Mouse (Mus musculus) MEL (cell line): ENCODE results near the gene Bst2. TPM values are rescaled to one million over a fixed set of nuclear protein-coding genes. Genes with fewer than 3 reads are reported as not detected.

Source experiments
- DNase-seq: peaks from one replicate; pipeline ENCODE4 v3.0.0; 2011; ENCODE audit warnings: low read depth, low spot score
- H3K27ac ChIP-seq: 2 replicates; pipeline ENCODE4 v1.5.1; 2012; ENCODE audit warnings: low read depth, mild to moderate bottlenecking, control low read depth, low read length, moderate library complexity; ENCODE audit not compliant: control insufficient read depth
- H3K27me3 ChIP-seq, 2 experiments: fragments of 150-350 bp in 1 of 2; sonication (generic) in 1 of 2; 2 replicates each; pipeline ENCODE4 v1.6.1; 2012; ENCODE audit warnings: low read length in 2 of 2, mild to moderate bottlenecking in 2 of 2, improper control_type of control experiment in 1 of 2, moderate library complexity in 1 of 2; ENCODE audit not compliant: insufficient read depth in 2 of 2, control insufficient read depth in 1 of 2
- H3K36me3 ChIP-seq, 2 experiments: 2 replicates each; pipeline ENCODE4 v1.6.1; 2012 to 2014; ENCODE audit warnings: low read length in 2 of 2, improper control_type of control experiment in 1 of 2, inconsistent platforms in 1 of 2, mild to moderate bottlenecking in 1 of 2; ENCODE audit not compliant: insufficient read depth in 2 of 2, control insufficient read depth in 1 of 2
- H3K4me1 ChIP-seq, 2 experiments: fragments of 150-350 bp in 1 of 2; sonication (generic) in 1 of 2; 2 replicates each; pipeline ENCODE4 v1.6.1; 2012; ENCODE audit warnings: low read length in 2 of 2, improper control_type of control experiment in 1 of 2, mild to moderate bottlenecking in 1 of 2; ENCODE audit not compliant: insufficient read depth in 2 of 2, control insufficient read depth in 1 of 2
- H3K4me3 ChIP-seq, 2 experiments: fragments of 150-350 bp in 1 of 2; sonication (generic) in 1 of 2; 2 replicates each; pipeline ENCODE4 v1.5.1; 2012; ENCODE audit warnings: low read depth in 2 of 2, low read length in 2 of 2, mild to moderate bottlenecking in 2 of 2, moderate library complexity in 2 of 2, control low read depth in 1 of 2, improper control_type of control experiment in 1 of 2; ENCODE audit not compliant: control insufficient read depth in 1 of 2, insufficient read depth in 1 of 2
- H3K79me2 ChIP-seq: 2 replicates; pipeline ENCODE4 v1.6.1; 2012; ENCODE audit warnings: mild to moderate bottlenecking, low read length, moderate library complexity; ENCODE audit not compliant: control insufficient read depth, poor library complexity, insufficient read depth
- H3K9ac ChIP-seq: 2 replicates; pipeline ENCODE4 v1.6.1; 2012; ENCODE audit warnings: low read depth, mild to moderate bottlenecking, control low read depth, low read length, moderate library complexity; ENCODE audit not compliant: control insufficient read depth, poor library complexity, severe bottlenecking
- H3K9me3 ChIP-seq: fragments of 150-350 bp; sonication (generic); replicated peaks from 2 replicates; pipeline ENCODE4 v1.6.1; 2012; ENCODE audit warnings: mild to moderate bottlenecking, low read length, improper control_type of control experiment, moderate library complexity; ENCODE audit not compliant: insufficient read depth
- BHLHE40 ChIP-seq: IDR thresholded peaks from 2 replicates; pipeline ENCODE4 v1.6.1; 2012; ENCODE audit warnings: low read depth, mild to moderate bottlenecking, inconsistent platforms, low read length, improper control_type of control experiment, borderline replicate concordance
- CHD1 ChIP-seq: IDR thresholded peaks from 2 replicates; pipeline ENCODE4 v1.6.1; 2012; ENCODE audit warnings: low read depth, mild to moderate bottlenecking, inconsistent platforms, low read length, improper control_type of control experiment
- CHD2 ChIP-seq: IDR thresholded peaks from 2 replicates; pipeline ENCODE4 v1.6.1; 2011; ENCODE audit warnings: low read length, improper control_type of control experiment
- CTCF ChIP-seq, 3 experiments: IDR thresholded peaks in 2 of 3; conservative IDR thresholded peaks in 1 of 3; 2 replicates each; pipeline ENCODE4 v1.5.1; 2011 to 2012; ENCODE audit warnings: low read length in 3 of 3, low read depth in 2 of 3, mild to moderate bottlenecking in 2 of 3, improper control_type of control experiment in 1 of 3, inconsistent platforms in 1 of 3, mixed read lengths in 1 of 3, moderate library complexity in 1 of 3; ENCODE audit not compliant: control insufficient read depth in 1 of 3, insufficient read depth in 1 of 3, poor library complexity in 1 of 3, severe bottlenecking in 1 of 3
- E2F4 ChIP-seq: IDR thresholded peaks from 2 replicates; pipeline ENCODE4 v1.6.1; 2011; ENCODE audit warnings: low read depth, low read length, improper control_type of control experiment, borderline replicate concordance
- EP300 ChIP-seq, 2 experiments: IDR thresholded peaks; 2 replicates each; pipeline ENCODE4 v1.6.1; 2011; ENCODE audit warnings: improper control_type of control experiment in 2 of 2, low read length in 2 of 2, low read depth in 1 of 2, mild to moderate bottlenecking in 1 of 2
- ETS1 ChIP-seq: IDR thresholded peaks from 2 replicates; pipeline ENCODE4 v1.6.1; 2012; ENCODE audit warnings: low read depth, mild to moderate bottlenecking, inconsistent platforms, low read length, improper control_type of control experiment, moderate library complexity
- GABPA ChIP-seq: IDR thresholded peaks from 2 replicates; pipeline ENCODE4 v1.6.1; 2012; ENCODE audit warnings: low read depth, mild to moderate bottlenecking, inconsistent platforms, low read length, improper control_type of control experiment, moderate library complexity
- GATA1 ChIP-seq: IDR thresholded peaks from 2 replicates; pipeline ENCODE4 v1.6.1; 2011; ENCODE audit warnings: low read depth, low read length, improper control_type of control experiment
- HCFC1 ChIP-seq: IDR thresholded peaks from 2 replicates; pipeline ENCODE4 v1.6.1; 2012; ENCODE audit warnings: low read depth, mild to moderate bottlenecking, inconsistent platforms, low read length, improper control_type of control experiment, moderate library complexity
- JUND ChIP-seq: IDR thresholded peaks from 2 replicates; pipeline ENCODE4 v1.6.1; 2011; ENCODE audit warnings: low read depth, mild to moderate bottlenecking, improper control_type of control experiment, low read length
- KAT2A ChIP-seq: conservative IDR thresholded peaks from 2 replicates; pipeline ENCODE4 v1.6.1; 2012; ENCODE audit warnings: low read depth, low read length, improper control_type of control experiment, inconsistent platforms
- MAFK ChIP-seq: IDR thresholded peaks from 2 replicates; pipeline ENCODE4 v1.6.1; 2011; ENCODE audit warnings: low read depth, mild to moderate bottlenecking, low read length, improper control_type of control experiment, borderline replicate concordance
- MAX ChIP-seq: IDR thresholded peaks from 2 replicates; pipeline ENCODE4 v1.6.1; 2011; ENCODE audit warnings: low read length, improper control_type of control experiment
- MAZ ChIP-seq: IDR thresholded peaks from 2 replicates; pipeline ENCODE4 v1.6.1; 2012; ENCODE audit warnings: low read depth, mild to moderate bottlenecking, inconsistent platforms, low read length, improper control_type of control experiment
- MEF2A ChIP-seq: IDR thresholded peaks from 2 replicates; pipeline ENCODE4 v1.6.1; 2014; ENCODE audit warnings: low read depth, mild to moderate bottlenecking, inconsistent platforms, low read length, improper control_type of control experiment; ENCODE audit not compliant: poor library complexity, insufficient replicate concordance, severe bottlenecking; ENCODE audit errors: extremely low read depth
- MXI1 ChIP-seq: IDR thresholded peaks from 2 replicates; pipeline ENCODE4 v1.6.1; 2011; ENCODE audit warnings: mild to moderate bottlenecking, low read depth, low read length, improper control_type of control experiment
- MYC ChIP-seq: IDR thresholded peaks from 2 replicates; pipeline ENCODE4 v1.6.1; 2011; ENCODE audit warnings: low read depth, mild to moderate bottlenecking, low read length, improper control_type of control experiment, moderate library complexity
- NELFE ChIP-seq: IDR thresholded peaks from 2 replicates; pipeline ENCODE4 v1.6.1; 2011; ENCODE audit warnings: low read depth, low read length, improper control_type of control experiment
- NRF1 ChIP-seq: IDR thresholded peaks from 2 replicates; pipeline ENCODE4 v1.6.1; 2014; ENCODE audit warnings: low read depth, mild to moderate bottlenecking, inconsistent platforms, low read length, improper control_type of control experiment, moderate library complexity; ENCODE audit not compliant: poor library complexity, insufficient read depth, severe bottlenecking
- POLR2A ChIP-seq, 2 experiments: IDR thresholded peaks; 2 replicates each; pipeline ENCODE4 v1.6.1; 2011 to 2012; ENCODE audit warnings: low read length in 2 of 2, mild to moderate bottlenecking in 2 of 2, control low read depth in 1 of 2, improper control_type of control experiment in 1 of 2, low read depth in 1 of 2, moderate library complexity in 1 of 2; ENCODE audit not compliant: control insufficient read depth in 1 of 2, insufficient read depth in 1 of 2, poor library complexity in 1 of 2
- POLR2AphosphoS2 ChIP-seq: IDR thresholded peaks from 2 replicates; pipeline ENCODE4 v1.6.1; 2011; ENCODE audit warnings: low read length, improper control_type of control experiment
- POLR2AphosphoS5 ChIP-seq: IDR thresholded peaks from 2 replicates; pipeline ENCODE4 v1.6.1; 2012; ENCODE audit warnings: low read depth, borderline replicate concordance, mild to moderate bottlenecking, inconsistent platforms, low read length, moderate library complexity, mixed read lengths
- RAD21 ChIP-seq: IDR thresholded peaks from 2 replicates; pipeline ENCODE4 v1.6.1; 2011; ENCODE audit warnings: mild to moderate bottlenecking, low read depth, low read length, improper control_type of control experiment
- RCOR1 ChIP-seq: IDR thresholded peaks from 2 replicates; pipeline ENCODE4 v1.6.1; 2012; ENCODE audit warnings: low read depth, mild to moderate bottlenecking, inconsistent platforms, low read length, improper control_type of control experiment
- SIN3A ChIP-seq: IDR thresholded peaks from 2 replicates; pipeline ENCODE4 v1.6.1; 2012; ENCODE audit warnings: low read length, improper control_type of control experiment, inconsistent platforms
- SMC3 ChIP-seq: IDR thresholded peaks from 2 replicates; pipeline ENCODE4 v1.6.1; 2011; ENCODE audit warnings: low read depth, low read length, improper control_type of control experiment
- TAL1 ChIP-seq: IDR thresholded peaks from 2 replicates; pipeline ENCODE4 v1.6.1; 2012; ENCODE audit warnings: mild to moderate bottlenecking, inconsistent platforms, low read length, moderate library complexity, mixed read lengths
- TBP ChIP-seq: IDR thresholded peaks from 2 replicates; pipeline ENCODE4 v1.8.0; 2011; ENCODE audit warnings: low read depth, low read length, improper control_type of control experiment
- TCF12 ChIP-seq: IDR thresholded peaks from 2 replicates; pipeline ENCODE4 v1.6.1; 2014; ENCODE audit warnings: low read depth, mild to moderate bottlenecking, inconsistent platforms, low read length, improper control_type of control experiment, moderate library complexity
- UBTF ChIP-seq: IDR thresholded peaks from 2 replicates; pipeline ENCODE4 v1.6.1; 2012; ENCODE audit warnings: low read depth, mild to moderate bottlenecking, inconsistent platforms, low read length, improper control_type of control experiment, moderate library complexity, borderline replicate concordance; ENCODE audit not compliant: insufficient read depth
- USF1 ChIP-seq: IDR thresholded peaks from 2 replicates; pipeline ENCODE4 v1.6.1; 2014; ENCODE audit warnings: low read depth, mild to moderate bottlenecking, inconsistent platforms, low read length, improper control_type of control experiment, moderate library complexity
- USF2 ChIP-seq, 2 experiments: IDR thresholded peaks; 2 replicates each; pipeline ENCODE4 v1.6.1; 2011 to 2012; ENCODE audit warnings: improper control_type of control experiment in 2 of 2, low read length in 2 of 2, borderline replicate concordance in 1 of 2, inconsistent platforms in 1 of 2, low read depth in 1 of 2, mild to moderate bottlenecking in 1 of 2; ENCODE audit not compliant: insufficient read depth in 1 of 2
- ZMIZ1 ChIP-seq: IDR thresholded peaks from 2 replicates; pipeline ENCODE4 v1.6.1; 2012; ENCODE audit warnings: low read depth, mild to moderate bottlenecking, inconsistent platforms, low read length, improper control_type of control experiment, moderate library complexity
- ZNF384 ChIP-seq: IDR thresholded peaks from 2 replicates; pipeline ENCODE4 v1.6.1; 2012; ENCODE audit warnings: low read depth, mild to moderate bottlenecking, inconsistent platforms, low read length, improper control_type of control experiment
- polyA plus RNA-seq, 2 experiments: library from polyadenylated mRNA; stranded (reverse) in 1 of 2; unstranded in 1 of 2; fragments of >175 nt in 1 of 2; fragments of >200 nt in 1 of 2; gene quantifications; 2 replicates each; pipeline versions ENCODE4 v1.2.1 to v1.2.4; 2012; ENCODE audit warnings: low replicate concordance in 2 of 2, low read depth in 1 of 2; ENCODE audit not compliant: insufficient read length in 2 of 2, insufficient read depth in 1 of 2, missing spikeins in 1 of 2
- total RNA-seq: library from RNA; depleted of rRNA; stranded (reverse); fragments of 300-350 nt; gene quantifications from 2 replicates; pipeline ENCODE4 v1.2.3, GENCODE M21; 2012

Bst2 gene
- total and polyA plus RNA-seq, 3 experiments, result 49.9 to 125 TPM; not detected in 1

DNA sequence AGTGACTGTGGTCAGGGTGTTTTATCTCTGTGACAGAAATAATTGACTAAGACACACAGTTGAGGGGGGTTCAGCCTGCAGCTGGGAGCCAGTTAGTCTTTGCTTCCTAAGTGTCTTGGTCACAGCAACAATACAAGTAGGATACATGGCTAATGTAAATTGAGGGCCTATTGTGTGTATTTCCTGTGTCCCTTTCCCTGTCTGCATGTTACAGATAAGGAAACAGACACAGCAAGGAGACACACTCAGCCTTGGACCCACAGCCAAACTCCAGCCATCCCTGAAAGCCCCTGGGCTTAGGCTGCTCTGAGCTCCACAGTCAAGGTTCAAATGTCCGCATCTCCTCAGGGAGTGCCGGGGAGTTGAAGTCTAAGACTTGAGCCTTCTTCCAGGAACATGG, 17.4 kb upstream of the Bst2 start:
- no peak overlapping the region for H3K9ac ChIP-seq
- peaks cover 0 to 11% of the 10 kb centered on the region in 2 experiments; a peak in 2 of 4 replicates for H3K36me3 ChIP-seq
- no peak overlapping the region for H3K4me3 ChIP-seq
- H3K79me2 ChIP-seq, result no peaks in the 10 kb centered on the region
- peaks cover 6 to 29% of the 10 kb centered on the region in 2 experiments for H3K4me1 ChIP-seq
- no peaks in the 10 kb centered on the region for H3K27me3 ChIP-seq
- TF ChIP-seq ZNF384 (no peak), ZMIZ1 (no peak), NELFE (no peak), USF1 (no peak), CTCF (IDR thresholded peaks at IDR 0.05 in 2 of 3, conservative IDR thresholded peaks at IDR 0.05 in 1 of 3; ENCODE audit: control insufficient read depth in 1 of 3, insufficient read depth in 1 of 3, low read depth in 2 of 3, low read length in 3 of 3, poor library complexity in 1 of 3, severe bottlenecking in 1 of 3) (no peak), SMC3 (no peak), SIN3A (no peak; the same call in 1 of the 2 replicates), BHLHE40 (no peak), MAZ (no peak), JUND (no peak), TAL1 (peak; percentile 82), MYC (no peak), GABPA (no peak), TCF12 (0 out of 2 replicates have a peak, but pooled peaks have one; percentile 6), MEF2A (no peak), E2F4 (no peak), MAX (no peak), TBP (no peak), RCOR1 (no peak), RAD21 (no peak), UBTF (no peak), MXI1 (0 out of 2 replicates have a peak, but pooled peaks have one; percentile 10), GATA1 (peak; percentile 21; the same call in 1 of the 2 replicates), CHD2 (no peak), HCFC1 (no peak), NRF1 (no peak), EP300 (IDR thresholded peaks at IDR 0.05; ENCODE audit: low read depth in 1 of 2, low read length in 2 of 2) (0 out of 4 replicates have a peak, but pooled peaks of 1 of the 2 experiments have one; percentile 13), POLR2AphosphoS5 (no peak), USF2 (IDR thresholded peaks at IDR 0.05; ENCODE audit: borderline replicate concordance in 1 of 2, insufficient read depth in 1 of 2, low read depth in 1 of 2, low read length in 2 of 2) (no peak), ETS1 (0 out of 2 replicates have a peak, but pooled peaks have one; percentile 7), POLR2AphosphoS2 (no peak), KAT2A (no peak), MAFK (no peak), CHD1 (no peak), POLR2A (IDR thresholded peaks at IDR 0.05; ENCODE audit: control insufficient read depth in 1 of 2, insufficient read depth in 1 of 2, low read depth in 1 of 2, low read length in 2 of 2, poor library complexity in 1 of 2) (no peak)
- H3K9me3 ChIP-seq, result no peaks in the 10 kb centered on the region
- DNase-seq, result peak; percentile 46
- peak overlapping the region; percentile 38 for H3K27ac ChIP-seq
